ENCODE assay signal across 23 mouse cellular contexts in genomic region chr19:43772311-43772710, GRCm38 (mm10). TPM values are rescaled to one million over a fixed set of nuclear protein-coding genes. Genes with fewer than 3 reads are reported as not detected.
DNase-seq lines count a peak whose midpoint lies in the region; ATAC-seq and TF ChIP-seq lines count a peak whose summit lies in the region.
"Had no signal": no experiment of that assay in that cellular context is flagged by ENCODE, and none has a peak within 500 bp of the region (broad histone marks: within the 10 kb centered on the region; RNA-seq: fewer than 3 reads in every experiment).

No protein-coding gene starts in this region.

- no peaks in the 10 kb centered on the region for H3K9me3 ChIP-seq in kidney, embryonic 14.5 days (ENCODE audit: control insufficient read depth, low read length)
- no peaks in the 10 kb centered on the region for H3K9me3 ChIP-seq in MEL (replicated peaks; ENCODE audit: insufficient read depth, low read length)
- H3K9me3 ChIP-seq: G1E had no signal

- TF ChIP-seq POLR2A in kidney, adult 2 months (IDR thresholded peaks at IDR 0.05; ENCODE audit: low read depth, low read length): no peak
- no peak for TF ChIP-seq POLR2A in liver, adult 2 months (IDR thresholded peaks at IDR 0.05; ENCODE audit: extremely low read depth, insufficient read depth, low read length)
- TF ChIP-seq POLR2A in MEL (IDR thresholded peaks at IDR 0.05; ENCODE audit: control insufficient read depth in 1 of 2, insufficient read depth in 1 of 2, low read depth in 1 of 2, low read length in 2 of 2, poor library complexity in 1 of 2): no peak

- no peak overlapping the region for H3K4me3 ChIP-seq in kidney, adult 2 months (ENCODE audit: insufficient read depth, low read depth, low read length)
- H3K4me3 ChIP-seq in kidney, embryonic 14.5 days (ENCODE audit: low read length): no peak overlapping the region
- no peak overlapping the region for H3K4me3 ChIP-seq in liver, adult 2 months (ENCODE audit: insufficient read depth, low read depth, low read length)
- no peak overlapping the region for H3K4me3 ChIP-seq in MEL (ENCODE audit: control insufficient read depth in 1 of 2, insufficient read depth in 1 of 2, low read depth in 2 of 2, low read length in 2 of 2)

- no peak for ATAC-seq in kidney, embryonic 14.5 days (ENCODE audit: low FRiP score, low TSS enrichment)
- ATAC-seq: Patski had no signal

- H3K9ac ChIP-seq in kidney, embryonic 14.5 days (ENCODE audit: low read depth, low read length): no peak overlapping the region
- H3K9ac ChIP-seq in liver, adult 2 months (ENCODE audit: low read depth, low read length): no peak overlapping the region
- no peak overlapping the region for H3K9ac ChIP-seq in MEL (ENCODE audit: control insufficient read depth, low read depth, low read length, poor library complexity, severe bottlenecking)

- H3K79me2 ChIP-seq in liver, adult 2 months (ENCODE audit: control insufficient read depth, insufficient read depth, low read length): no peaks in the 10 kb centered on the region
- no peaks in the 10 kb centered on the region for H3K79me2 ChIP-seq in MEL (ENCODE audit: control insufficient read depth, insufficient read depth, low read length, poor library complexity)

- no peak overlapping the region for H3K4me2 ChIP-seq in kidney, embryonic 14.5 days (replicated peaks; ENCODE audit: low read depth, low read length)

- H3K36me3 ChIP-seq in kidney, adult 2 months (ENCODE audit: control insufficient read depth, insufficient read depth, low read length): no peaks in the 10 kb centered on the region; the same call in 1 of the 2 replicates
- H3K36me3 ChIP-seq in kidney, embryonic 14.5 days (ENCODE audit: control insufficient read depth, insufficient read depth, low read length): no peaks in the 10 kb centered on the region
- H3K36me3 ChIP-seq in liver, adult 2 months (ENCODE audit: control insufficient read depth, insufficient read depth, low read length): no peaks in the 10 kb centered on the region; the same call in 1 of the 2 replicates
- H3K36me3 ChIP-seq in MEL (ENCODE audit: control insufficient read depth in 1 of 2, insufficient read depth in 2 of 2, low read length in 2 of 2): peaks cover 0 to 28% of the 10 kb centered on the region in 2 experiments; a peak in 2 of 4 replicates

- peak; percentile 68 for DNase-seq in kidney, adult 2 months
- DNase-seq in kidney, adult 9 months: peak; percentile 66
- no peak for DNase-seq in kidney, postnatal 25 days
- DNase-seq in liver, adult 2 months (ENCODE audit: extremely low read depth, low read depth, low spot score): peak; percentile 47
- DNase-seq in liver (no peak), MEL (ENCODE audit: low read depth, low spot score) (no peak)
- no peak for DNase-seq in left cerebral cortex, adult 8-10 months (ENCODE audit: low spot score in 2 of 2)
- DNase-seq: adrenal gland, adult 2 months; adrenal gland, adult 8-10 months; adrenal gland, postnatal 10 days; adrenal gland, postnatal 14 days; adrenal gland, postnatal 25 days; adrenal gland, postnatal 36 days; cerebellum, adult 11 months; cerebellum, adult 11-12 months; cerebellum, adult 18-20 months had no signal

- H3K27ac ChIP-seq in kidney, adult 2 months (ENCODE audit: insufficient read depth, low read depth, low read length): peak overlapping the region; percentile 78
- H3K27ac ChIP-seq in kidney, embryonic 14.5 days (ENCODE audit: low read depth, low read length): no peak overlapping the region
- H3K27ac ChIP-seq in liver, adult 2 months (replicated peaks; ENCODE audit: insufficient read depth, low read depth, low read length): no peak overlapping the region
- H3K27ac ChIP-seq in MEL (ENCODE audit: control insufficient read depth, low read depth, low read length): peak overlapping the region; percentile 20; the same call in 1 of the 2 replicates

- H3K27me3 ChIP-seq in kidney, adult 2 months (replicated peaks; ENCODE audit: control insufficient read depth, insufficient read depth, low read length): no peaks in the 10 kb centered on the region
- no peaks in the 10 kb centered on the region for H3K27me3 ChIP-seq in kidney, embryonic 14.5 days (ENCODE audit: control insufficient read depth, insufficient read depth, low read length)
- no peaks in the 10 kb centered on the region for H3K27me3 ChIP-seq in liver, adult 2 months (ENCODE audit: control insufficient read depth, insufficient read depth, low read length)
- H3K27me3 ChIP-seq in MEL (ENCODE audit: control insufficient read depth in 1 of 2, insufficient read depth in 2 of 2, low read length in 2 of 2): no peaks in the 10 kb centered on the region
- H3K27me3 ChIP-seq: CH12.LX had no signal

- H3K4me1 ChIP-seq in kidney, adult 2 months (ENCODE audit: control insufficient read depth, insufficient read depth, low read length): peaks cover 20% of the 10 kb centered on the region
- H3K4me1 ChIP-seq in kidney, embryonic 14.5 days (ENCODE audit: control insufficient read depth, insufficient read depth, low read length): no peaks in the 10 kb centered on the region
- peaks cover 18% of the 10 kb centered on the region for H3K4me1 ChIP-seq in liver, adult 2 months (ENCODE audit: control insufficient read depth, insufficient read depth, low read length)
- H3K4me1 ChIP-seq in MEL (ENCODE audit: control insufficient read depth in 1 of 2, insufficient read depth in 2 of 2, low read length in 2 of 2): peaks cover 11 to 20% of the 10 kb centered on the region in 2 experiments

- TF ChIP-seq CTCF in kidney, adult 2 months (conservative IDR thresholded peaks at IDR 0.05; ENCODE audit: insufficient read depth, insufficient read length, low read depth, low read length): no peak
- TF ChIP-seq CTCF in liver, adult 2 months (IDR thresholded peaks at IDR 0.05; ENCODE audit: low read depth, low read length): no peak
- no peak for TF ChIP-seq CTCF in MEL (IDR thresholded peaks at IDR 0.05 in 2 of 3, conservative IDR thresholded peaks at IDR 0.05 in 1 of 3; ENCODE audit: control insufficient read depth in 1 of 3, insufficient read depth in 1 of 3, low read depth in 2 of 3, low read length in 3 of 3, poor library complexity in 1 of 3, severe bottlenecking in 1 of 3)

- no peak for TF ChIP-seq RAD21 in MEL (IDR thresholded peaks at IDR 0.05; ENCODE audit: low read depth, low read length)

- WGBS in kidney, adult 2 months: 53% methylated on average over 6 of the region's 6 CpGs
- 73% methylated on average over 6 of the region's 6 CpGs for WGBS in kidney, embryonic 14.5 days
- 39% methylated on average over 6 of the region's 6 CpGs for WGBS in liver, adult 2 months

- no peak for TF ChIP-seq EP300 in MEL (IDR thresholded peaks at IDR 0.05; ENCODE audit: low read depth in 1 of 2, low read length in 2 of 2)

TF ChIP-seq in MEL, 35 proteins besides CTCF, POLR2A, EP300 and RAD21 (continues in another document):
- TF ChIP-seq ETS1 (IDR thresholded peaks at IDR 0.05; ENCODE audit: low read depth, low read length): no peak
- TF ChIP-seq TCF12 (IDR thresholded peaks at IDR 0.05; ENCODE audit: low read depth, low read length): no peak
- TF ChIP-seq MYC (IDR thresholded peaks at IDR 0.05; ENCODE audit: low read depth, low read length): no peak
- TF ChIP-seq GATA1 (IDR thresholded peaks at IDR 0.05; ENCODE audit: low read depth, low read length): no peak
- no peak for TF ChIP-seq MAZ (IDR thresholded peaks at IDR 0.05; ENCODE audit: low read depth, low read length)
- TF ChIP-seq USF2 (IDR thresholded peaks at IDR 0.05; ENCODE audit: borderline replicate concordance in 1 of 2, insufficient read depth in 1 of 2, low read depth in 1 of 2, low read length in 2 of 2): no peak
- no peak for TF ChIP-seq ZNF384 (IDR thresholded peaks at IDR 0.05; ENCODE audit: low read depth, low read length)
- TF ChIP-seq TAL1 (IDR thresholded peaks at IDR 0.05; ENCODE audit: low read length): no peak
- no peak for TF ChIP-seq MYB (IDR thresholded peaks at IDR 0.05; ENCODE audit: low read depth, low read length)
- TF ChIP-seq GABPA (IDR thresholded peaks at IDR 0.05; ENCODE audit: low read depth, low read length): no peak
- TF ChIP-seq NRF1 (IDR thresholded peaks at IDR 0.05; ENCODE audit: insufficient read depth, low read depth, low read length, poor library complexity, severe bottlenecking): no peak
- no peak for TF ChIP-seq MAX (IDR thresholded peaks at IDR 0.05; ENCODE audit: low read length)
- TF ChIP-seq SIN3A (IDR thresholded peaks at IDR 0.05; ENCODE audit: low read length): no peak
- no peak for TF ChIP-seq SMC3 (IDR thresholded peaks at IDR 0.05; ENCODE audit: low read depth, low read length)
- no peak for TF ChIP-seq POLR2AphosphoS5 (IDR thresholded peaks at IDR 0.05; ENCODE audit: borderline replicate concordance, low read depth, low read length)

RNA-seq across cellular contexts. Expression of gene Abcc2, which starts 9.7 kb away (rescaled TPM):
- 158 and 166 TPM in 2 replicates for polyA plus RNA-seq in kidney, adult 2 months (2012; rRNA removed)
- 0.94 and 1.7 TPM in 2 replicates for polyA plus RNA-seq in kidney, embryonic 14.5 days (2014; fragmentation: Nextera tagmentation; extraction: Ambion mirVana)
- total RNA-seq in liver, adult 2 months (2014; rRNA removed): 488 and 590 TPM in 2 replicates
- 230 and 298 TPM in 2 replicates for polyA plus RNA-seq in liver, adult 2 months (2012; rRNA removed)
- total RNA-seq in MEL (2012; rRNA removed): not detected in 2 replicates
- under 1 TPM in 1 of 2 experiments, not detected in 1; 0.04 TPM for polyA plus RNA-seq in MEL (2012; ENCODE audit: insufficient read depth in 1 of 2, insufficient read length in 2 of 2, low read depth in 1 of 2, low replicate concordance in 2 of 2, missing spikeins in 1 of 2)
- total RNA-seq in left cerebral cortex, adult 8-10 months (2022): under 1 TPM in 3 of 4 experiments, not detected in 1; 0.07 to 0.44 (median 0.25) TPM
- polyA plus RNA-seq: activated CD4-positive, CD25-positive, alpha-beta regulatory T cell, adult 4 months; C2C12; CD4-positive, CD25-positive, alpha-beta regulatory T cell, adult 4 months; Patski had no signal

RNA-seq across cellular contexts. Expression of gene Cox15, which starts 19.5 kb away (rescaled TPM):
- polyA plus RNA-seq in kidney, adult 2 months (2012; rRNA removed): 25.5 and 28.4 TPM in 2 replicates
- 5.7 and 10.5 TPM in 2 replicates for polyA plus RNA-seq in kidney, embryonic 14.5 days (2014; fragmentation: Nextera tagmentation; extraction: Ambion mirVana)
- total RNA-seq in liver, adult 2 months (2014; rRNA removed): 9.2 and 10.2 TPM in 2 replicates
- polyA plus RNA-seq in liver, adult 2 months (2012; rRNA removed): 10.6 and 10.9 TPM in 2 replicates
- 30.1 and 32.4 TPM in 2 replicates for total RNA-seq in MEL (2012; rRNA removed)
- polyA plus RNA-seq in MEL (2012; ENCODE audit: insufficient read depth in 1 of 2, insufficient read length in 2 of 2, low read depth in 1 of 2, low replicate concordance in 2 of 2, missing spikeins in 1 of 2): 10 to 100 TPM; 30.2 to 59.1 TPM
- 10 to 100 TPM; 12.5 to 16.5 (median 12.9) TPM for total RNA-seq in left cerebral cortex, adult 8-10 months (2022)

RNA-seq across cellular contexts. Expression of gene Cutc, which starts 19.5 kb away (rescaled TPM):
- polyA plus RNA-seq in kidney, adult 2 months (2012; rRNA removed): 10.2 and 12.7 TPM in 2 replicates
- 15.3 and 18.0 TPM in 2 replicates for polyA plus RNA-seq in kidney, embryonic 14.5 days (2014; fragmentation: Nextera tagmentation; extraction: Ambion mirVana)
- total RNA-seq in liver, adult 2 months (2014; rRNA removed): 17.0 and 17.8 TPM in 2 replicates
- polyA plus RNA-seq in liver, adult 2 months (2012; rRNA removed): 7.5 and 7.9 TPM in 2 replicates
- 10.0 and 10.1 TPM in 2 replicates for total RNA-seq in MEL (2012; rRNA removed)
- 10 to 100 TPM in 1 of 2 experiments, not detected in 1; 18.8 TPM for polyA plus RNA-seq in MEL (2012; ENCODE audit: insufficient read depth in 1 of 2, insufficient read length in 2 of 2, low read depth in 1 of 2, low replicate concordance in 2 of 2, missing spikeins in 1 of 2)
- 1 to 10 TPM; 6.1 to 9.4 (median 8.1) TPM for total RNA-seq in left cerebral cortex, adult 8-10 months (2022)

Comparison
In these comparisons a context has a peak if more than half of its experiments do, and no peak if none do; other contexts are left out.
1. DNase-seq: peak in kidney, adult 2 months (single experiment), kidney, adult 9 months (single experiment) and liver, adult 2 months (single experiment); none in kidney, postnatal 25 days (0 of 2), liver (single experiment), MEL (single experiment) and left cerebral cortex, adult 8-10 months (0 of 2).
2. H3K27ac ChIP-seq: peak in kidney, adult 2 months (single experiment) and MEL (single experiment); none in kidney, embryonic 14.5 days (single experiment) and liver, adult 2 months (single experiment).
3. RNA of gene Abcc2, which starts 9.7 kb away (polyA plus RNA-seq): 230 to 298 TPM in liver, adult 2 months and 158 to 166 TPM in kidney, adult 2 months; 0.94 to 1.7 TPM in kidney, embryonic 14.5 days and 0.04 TPM in MEL; every median in the first group is over 10 times any median in the second.